Mouse (Mus musculus) kidney, postnatal 10 days (tissue): ENCODE measurements around the gene Slc30a3.
A peak's percentile ranks its signal among the peaks of the same experiment; 100 is the strongest.
"Not testable (repeated sequence)": the region's sequence is repeated elsewhere in the genome, so short reads cannot be mapped to it uniquely, and the experiment has no call there.

Source experiments
- DNase-seq: peaks from one replicate; pipeline ENCODE4 v3.0.0; 2021; ENCODE audit warnings: mixed read lengths

Gene Slc30a3

GRCm38 (mm10) chr5:31048763-31049641, 59.0 kb downstream of the Slc30a3 start, which contains the start of gene Slc5a6:
TSS of gene Slc5a6 (minus strand) at chr5:31048924.
- peak; percentile 59 for DNase-seq

GRCm38 (mm10) chr5:31047848-31048762, 59.9 kb downstream of the Slc30a3 start, which contains the start of gene Atraid:
TSS of gene Atraid (plus strand) at chr5:31048312.
- peak; percentile 99 for DNase-seq

- no peak for DNase-seq
Measured at GRCm38 (mm10) chr5:31047074-31047473, 61.0 kb downstream of the Slc30a3 start.

- DNase-seq: no peak
Measured at GRCm38 (mm10) chr5:31046416-31046815, 61.6 kb downstream of the Slc30a3 start.

- DNase-seq: no peak
Measured at GRCm38 (mm10) chr5:31038171-31038845, 69.7 kb downstream of the Slc30a3 start.

GRCm38 (mm10) chr5:31036556-31036955, 71.5 kb downstream of the Slc30a3 start:
- not testable (repeated sequence) for DNase-seq
